Mouse (Mus musculus) frontal cortex, postnatal 25 days (tissue): ENCODE measurements around the gene L2hgdh.
"Not testable (repeated sequence)": the region's sequence is repeated elsewhere in the genome, so short reads cannot be mapped to it uniquely, and the experiment has no call there.

Experiments
- DNase-seq, 2 experiments: peaks; one replicate each; pipeline ENCODE4 v3.0.0; 2022; ENCODE audit warnings: low spot score in 2 of 2

Gene L2hgdh

DNA sequence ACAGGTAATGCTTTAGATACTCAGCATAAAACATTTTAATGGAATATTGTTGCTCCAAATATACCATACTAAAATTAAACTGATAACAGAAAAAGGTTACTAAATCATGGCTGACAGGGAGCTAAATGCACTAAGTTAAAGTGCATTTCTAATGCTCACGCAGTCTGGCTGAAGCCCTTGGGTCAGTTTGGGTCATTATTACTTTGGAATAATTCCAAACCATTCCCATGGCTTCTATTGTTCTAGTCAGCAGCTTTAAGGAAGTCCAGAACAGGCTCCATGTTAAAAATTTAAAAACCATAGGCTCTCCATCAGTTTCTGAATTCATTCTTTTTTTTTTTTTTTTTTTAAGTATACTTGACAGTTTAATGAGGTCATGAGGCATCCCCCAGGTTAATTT, 50.5 kb downstream of the L2hgdh start:
- DNase-seq: no peak

DNA sequence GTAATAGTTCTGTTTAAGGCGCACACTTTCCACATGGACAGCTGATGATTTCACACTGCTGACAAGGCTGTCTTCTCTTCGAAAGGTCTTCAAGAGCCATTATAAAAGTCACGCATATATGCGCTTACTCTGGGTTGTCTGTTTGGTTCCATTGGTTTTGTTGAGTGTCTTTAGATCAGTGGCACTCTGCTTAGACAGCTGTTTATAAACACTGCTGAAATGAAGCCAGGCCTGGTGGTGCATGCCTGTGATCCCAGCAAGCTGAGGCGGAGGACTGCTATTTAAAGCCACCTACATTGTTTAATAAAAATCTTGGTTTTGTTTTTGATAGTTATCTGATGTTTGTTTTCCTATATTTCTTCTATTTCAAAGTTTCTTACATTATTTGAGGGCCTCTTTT, 58.0 kb downstream of the L2hgdh start:
- no peak for DNase-seq

DNA sequence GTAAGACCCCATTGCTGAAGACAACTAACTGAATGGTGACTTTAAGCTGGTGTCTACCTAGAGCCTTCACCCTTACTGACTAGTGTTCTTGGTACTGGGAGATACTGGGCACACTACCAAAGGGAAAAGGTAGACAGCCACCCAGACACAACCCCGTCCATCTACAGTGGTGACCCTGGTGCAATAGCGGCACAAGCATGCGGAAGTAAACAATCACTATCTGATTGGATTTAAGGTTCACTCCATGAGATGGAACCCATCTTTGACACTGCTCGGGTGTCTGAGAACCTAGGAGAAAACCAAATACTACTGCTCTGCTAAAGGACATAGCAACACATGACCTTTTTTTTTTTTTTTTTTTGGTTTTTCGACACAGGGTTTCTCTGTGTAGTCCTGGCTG, 63.0 kb downstream of the L2hgdh start:
- no peak for DNase-seq

DNA sequence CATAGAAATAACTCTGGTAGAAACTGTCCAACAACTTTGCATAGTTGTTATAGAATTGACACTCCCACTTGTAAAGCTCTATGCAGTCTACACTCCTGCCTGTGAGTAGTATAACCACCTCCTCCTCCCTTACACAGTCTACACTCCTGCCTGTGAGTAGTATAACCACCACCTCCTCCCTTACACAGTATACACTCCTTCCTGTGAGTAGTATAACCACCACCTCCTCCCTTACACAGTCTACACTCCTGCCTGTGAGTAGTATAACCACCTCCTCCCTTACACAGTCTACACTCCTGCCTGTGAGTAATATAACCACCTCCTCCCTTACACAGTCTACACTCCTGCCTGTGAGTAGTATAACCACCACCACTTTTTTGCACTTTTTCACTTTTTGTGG, 70.7 kb downstream of the L2hgdh start:
- DNase-seq: not testable (repeated sequence)

- no peak for DNase-seq
Measured at GRCm38 (mm10) chr12:69649511-69649910, 75.2 kb downstream of the L2hgdh start.

- no peak for DNase-seq
Measured at GRCm38 (mm10) chr12:69645821-69646616, 78.7 kb downstream of the L2hgdh start.

DNA sequence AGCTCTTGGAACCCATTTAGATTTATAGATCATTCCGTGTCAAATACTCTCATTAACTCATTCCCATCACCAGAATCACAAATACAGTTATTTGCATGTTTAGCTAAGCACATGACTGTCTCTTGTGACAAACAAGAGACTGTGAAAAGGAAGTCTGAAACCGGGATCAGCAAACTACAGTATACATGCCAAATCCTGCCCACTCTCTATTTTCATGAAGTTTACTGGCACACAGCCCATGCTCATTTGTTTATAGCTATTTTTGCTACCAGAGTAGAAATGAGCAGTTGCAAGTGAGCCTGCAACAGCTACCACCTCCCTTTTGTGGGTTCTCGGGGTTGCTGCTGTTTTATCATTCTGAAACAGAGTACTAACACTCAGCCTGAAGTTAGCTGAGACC, 79.8 kb downstream of the L2hgdh start:
- DNase-seq: no peak

DNA sequence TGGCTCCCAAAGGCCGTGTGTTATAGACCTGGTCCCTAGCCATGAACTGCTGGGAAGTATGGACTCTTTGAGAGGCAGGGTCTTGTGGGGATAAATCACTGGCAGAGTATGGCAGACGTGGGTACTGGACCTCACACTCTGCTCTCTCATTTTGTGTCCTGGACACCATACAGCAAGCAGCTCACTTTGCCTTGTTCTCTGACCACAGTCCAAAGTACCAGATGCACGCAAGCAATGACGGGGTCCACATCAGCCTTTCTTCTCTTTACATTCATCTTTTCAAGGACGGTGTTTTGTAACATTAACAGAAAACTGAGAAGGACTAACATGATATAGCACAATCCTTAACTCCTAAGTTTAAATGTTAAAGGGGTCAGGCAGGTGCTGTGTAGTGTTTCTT, 81.8 kb downstream of the L2hgdh start:
- no peak for DNase-seq
